Mouse (Mus musculus) Muller cell, postnatal 12 days (primary cell): Measurements from ENCODE around the gene Gnb2.

Source experiments
- DNase-seq: peaks from one replicate; pipeline ENCODE4 v3.0.0-alpha.2; 2015; ENCODE audit errors: inconsistent ontology term

Gene Gnb2

DNA sequence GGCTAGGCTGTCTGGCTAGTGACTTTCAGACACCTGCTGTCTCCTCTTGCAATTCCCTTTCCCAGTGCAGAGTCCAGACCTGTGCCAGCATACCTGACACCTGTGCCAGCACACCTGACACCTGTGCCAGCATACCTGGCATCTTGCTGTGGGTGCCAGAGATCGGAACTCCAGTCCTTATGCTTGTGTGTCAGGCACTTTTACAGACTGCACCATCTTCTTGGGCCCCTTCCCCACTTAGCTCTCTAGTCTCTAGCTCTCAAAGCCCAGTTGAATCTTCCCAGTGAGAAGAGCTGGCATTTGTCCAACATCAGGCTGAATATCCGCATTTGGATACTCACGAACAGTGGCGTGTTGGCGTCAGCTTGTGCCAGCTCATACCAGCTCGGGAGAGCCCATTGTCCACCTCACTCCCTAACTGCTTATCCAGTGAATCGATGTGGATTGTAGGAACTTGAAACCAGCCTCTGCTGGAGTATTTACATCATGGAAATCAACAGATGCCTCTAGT is 6.0 kb upstream of the Gnb2 start:
- DNase-seq = peak; percentile 80

DNA sequence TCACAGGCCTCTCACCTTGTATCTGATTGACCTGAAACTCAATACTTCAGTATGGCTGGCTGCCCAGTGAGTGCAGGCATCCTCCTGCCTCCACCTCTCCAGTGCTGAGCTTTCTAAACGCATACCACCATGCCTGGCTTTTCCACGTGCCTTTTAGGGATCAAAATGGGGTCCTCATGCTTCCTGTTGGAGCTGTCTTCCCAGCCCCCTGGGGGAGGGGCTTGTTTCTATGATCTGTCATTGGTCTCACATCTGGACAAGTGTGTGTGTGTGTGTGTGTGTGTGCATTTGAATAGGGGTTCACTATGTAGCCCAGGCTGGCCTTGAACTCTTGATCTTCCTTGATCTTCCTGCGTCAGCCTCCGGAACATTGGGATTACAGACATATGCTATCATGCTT is 4.2 kb upstream of the Gnb2 start:
- no peak for DNase-seq

DNA sequence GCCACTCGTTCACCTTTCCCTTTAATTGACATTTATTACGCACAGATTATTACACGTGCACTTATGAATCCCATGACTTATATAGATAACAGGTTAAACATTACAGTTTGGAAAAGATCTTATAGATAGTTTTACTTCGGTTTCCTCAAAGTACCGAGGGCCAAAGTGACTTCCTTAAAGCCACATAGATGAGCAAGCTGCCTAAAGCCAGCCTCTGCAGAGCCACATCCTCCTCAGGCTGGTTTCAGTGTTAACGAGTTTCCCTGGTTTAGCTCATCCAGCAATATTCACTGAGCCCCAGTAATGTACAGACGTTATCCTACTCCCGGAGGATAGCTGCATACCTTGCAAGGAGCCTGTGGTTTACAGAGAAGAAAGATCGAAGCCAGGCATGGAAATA is 2.0 kb upstream of the Gnb2 start:
- no peak for DNase-seq

DNA sequence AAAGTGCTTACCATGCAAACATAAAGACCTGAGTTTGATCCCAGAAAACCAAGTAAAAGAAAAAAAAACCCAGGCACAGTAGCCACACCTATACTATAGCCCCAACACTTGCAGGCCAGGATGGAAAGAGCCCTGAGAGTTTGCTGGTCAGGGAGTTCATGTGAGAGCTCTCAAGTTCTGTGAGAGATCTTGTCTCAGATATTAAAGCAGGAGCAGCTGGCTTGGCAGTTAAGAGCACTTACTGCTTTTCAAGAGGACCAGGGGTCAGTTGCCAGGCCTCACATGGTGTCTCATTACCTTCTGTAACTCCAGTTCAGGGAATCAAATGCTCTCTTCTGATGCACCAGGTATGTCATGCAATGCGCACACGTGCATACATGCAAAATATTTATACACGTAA is 1.5 kb upstream of the Gnb2 start:
- no peak for DNase-seq

DNA sequence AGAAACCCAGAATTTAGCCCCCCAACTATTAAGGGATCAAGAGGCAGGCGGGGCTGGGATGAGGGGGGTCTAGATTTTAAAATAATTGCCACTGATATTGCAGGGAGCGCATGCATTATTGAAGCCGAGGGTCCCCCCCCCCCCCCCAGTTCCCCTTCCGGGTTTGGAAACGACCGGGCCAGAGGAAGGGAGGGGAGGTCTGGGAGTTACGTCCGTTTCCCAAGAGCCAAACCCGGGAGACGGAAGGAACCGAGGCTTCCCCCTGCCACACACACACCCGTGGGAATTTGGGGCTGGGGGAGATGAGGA is 548 bp downstream of the Gnb2 start:
- DNase-seq = no peak

DNA sequence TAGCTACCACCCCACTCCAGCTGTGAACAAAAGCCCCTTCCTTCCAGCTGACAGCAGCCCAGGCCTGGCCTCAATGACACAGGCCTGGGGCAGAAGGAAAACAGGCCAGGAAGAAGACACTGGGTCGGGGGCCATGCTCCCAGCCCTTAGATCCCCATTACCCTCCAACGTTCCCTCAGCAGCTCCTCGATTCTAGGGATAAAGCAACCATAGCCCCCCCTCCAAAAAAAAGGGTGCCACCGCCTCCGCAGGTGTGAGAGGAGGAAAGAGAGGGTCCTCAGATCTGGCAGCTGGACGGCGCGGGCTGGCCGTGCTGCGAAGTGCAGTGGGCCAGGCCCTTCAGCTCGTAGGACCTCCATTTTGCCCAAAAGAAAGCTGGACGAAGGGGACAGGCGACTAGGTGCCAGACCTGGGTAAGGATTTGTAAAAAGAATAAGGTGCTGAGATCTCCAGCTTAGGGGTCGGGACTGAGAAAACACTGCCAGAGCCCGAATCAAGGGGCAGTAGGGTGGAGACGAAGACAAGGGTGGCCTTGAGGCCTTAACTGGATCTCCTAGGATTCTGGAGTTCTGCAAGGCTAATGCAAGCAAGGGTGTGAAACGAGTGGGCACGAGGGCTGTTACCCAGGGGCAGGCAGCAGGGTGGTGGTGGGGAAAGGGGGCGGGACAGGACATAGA is 1.0 kb downstream of the Gnb2 start:
- DNase-seq = peak; percentile 48

DNA sequence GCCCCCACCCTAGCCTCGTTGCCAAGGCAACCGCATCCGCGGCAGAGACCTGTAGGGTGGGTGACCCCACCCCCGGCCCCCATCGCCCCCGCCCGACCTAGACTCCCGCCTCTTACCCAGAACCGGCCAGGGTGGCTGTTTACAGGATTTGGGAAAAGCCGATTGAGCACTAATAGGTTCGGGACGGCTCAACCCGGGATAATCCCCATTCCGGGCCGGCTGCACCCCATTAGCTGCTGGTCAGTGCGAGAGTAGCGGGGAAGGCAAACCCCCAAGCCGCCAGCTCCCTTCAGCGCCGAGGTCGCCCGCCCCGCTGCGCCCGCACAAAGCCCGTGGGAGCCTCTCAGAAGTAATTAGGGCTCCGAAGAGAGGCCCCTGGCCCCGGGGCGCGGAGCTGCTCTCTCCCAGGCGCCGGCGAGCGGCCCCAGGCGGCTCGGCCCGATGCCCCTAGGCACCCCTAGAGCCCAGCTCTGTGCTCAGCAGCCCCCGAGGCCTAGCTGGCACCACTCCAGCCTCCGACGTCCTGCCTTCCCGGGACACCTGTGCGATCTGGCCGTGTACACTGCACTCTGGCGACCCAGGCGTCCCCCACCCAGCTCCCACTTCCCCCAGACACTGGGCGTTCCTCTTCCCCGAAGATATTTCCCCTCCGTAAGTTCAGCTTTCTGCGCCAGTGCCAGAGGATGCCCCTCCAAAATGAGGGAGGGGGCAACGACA is 1.7 kb downstream of the Gnb2 start:
- peak; percentile 65 for DNase-seq

DNA sequence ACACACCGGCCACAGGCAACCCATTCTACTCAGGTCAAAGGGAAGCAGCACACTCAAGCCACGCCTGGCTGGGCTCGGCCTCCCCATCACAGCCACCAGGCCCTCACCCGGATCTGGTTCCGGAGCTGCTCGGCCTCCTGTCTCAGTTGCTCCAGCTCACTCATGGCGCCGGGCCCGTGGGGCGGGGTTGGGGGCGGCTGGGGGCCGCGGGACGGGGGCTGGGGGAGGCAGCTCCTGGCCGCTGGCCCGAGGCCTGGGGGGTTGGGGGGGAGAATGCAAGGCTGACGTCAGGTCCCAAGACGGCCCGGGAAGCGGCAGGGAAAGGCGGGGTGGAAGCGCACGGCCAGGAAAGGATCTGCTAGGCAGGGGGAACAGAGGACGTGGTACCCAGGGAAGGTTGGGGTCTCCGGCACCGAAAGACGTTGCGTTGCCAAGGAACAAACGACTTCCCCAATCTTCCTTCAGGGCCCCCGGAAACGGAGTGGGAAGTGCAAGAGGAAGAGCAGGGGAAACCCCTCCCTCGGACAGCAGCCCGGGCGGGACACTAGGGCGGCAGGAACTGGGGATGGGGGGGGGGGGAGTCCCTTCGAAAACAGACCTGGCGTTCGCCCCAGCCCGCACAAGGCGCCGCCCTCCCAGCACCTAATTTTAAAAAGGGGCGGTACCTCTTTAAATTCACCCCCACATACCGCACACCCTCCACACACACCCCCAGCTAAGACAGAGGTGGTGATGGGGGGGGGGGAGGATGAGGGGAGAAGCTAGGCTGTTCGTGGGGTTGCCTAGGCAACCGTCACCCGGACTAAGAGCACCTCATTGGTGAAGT is 2.5 kb downstream of the Gnb2 start:
- DNase-seq = peak; percentile 85

DNA sequence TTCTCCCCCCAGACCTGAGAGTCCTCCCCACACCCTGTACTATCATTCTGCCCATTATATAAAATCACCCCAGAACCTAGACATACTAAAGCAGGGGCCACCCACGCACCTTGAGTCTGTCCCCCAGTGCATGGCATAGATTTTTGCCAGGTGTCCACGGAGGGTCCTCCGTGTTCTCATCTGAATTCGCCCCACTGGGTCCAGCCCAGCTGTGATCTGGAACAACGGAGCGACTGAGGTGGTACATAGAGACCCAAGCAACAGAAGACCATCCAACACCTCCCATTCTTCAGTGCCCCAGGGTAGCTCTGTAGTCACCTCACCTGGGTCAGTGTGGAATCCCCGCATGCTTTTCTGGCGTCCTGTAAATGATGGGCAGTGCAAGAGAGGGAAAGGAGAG is 3.2 kb downstream of the Gnb2 start:
- no peak for DNase-seq

DNA sequence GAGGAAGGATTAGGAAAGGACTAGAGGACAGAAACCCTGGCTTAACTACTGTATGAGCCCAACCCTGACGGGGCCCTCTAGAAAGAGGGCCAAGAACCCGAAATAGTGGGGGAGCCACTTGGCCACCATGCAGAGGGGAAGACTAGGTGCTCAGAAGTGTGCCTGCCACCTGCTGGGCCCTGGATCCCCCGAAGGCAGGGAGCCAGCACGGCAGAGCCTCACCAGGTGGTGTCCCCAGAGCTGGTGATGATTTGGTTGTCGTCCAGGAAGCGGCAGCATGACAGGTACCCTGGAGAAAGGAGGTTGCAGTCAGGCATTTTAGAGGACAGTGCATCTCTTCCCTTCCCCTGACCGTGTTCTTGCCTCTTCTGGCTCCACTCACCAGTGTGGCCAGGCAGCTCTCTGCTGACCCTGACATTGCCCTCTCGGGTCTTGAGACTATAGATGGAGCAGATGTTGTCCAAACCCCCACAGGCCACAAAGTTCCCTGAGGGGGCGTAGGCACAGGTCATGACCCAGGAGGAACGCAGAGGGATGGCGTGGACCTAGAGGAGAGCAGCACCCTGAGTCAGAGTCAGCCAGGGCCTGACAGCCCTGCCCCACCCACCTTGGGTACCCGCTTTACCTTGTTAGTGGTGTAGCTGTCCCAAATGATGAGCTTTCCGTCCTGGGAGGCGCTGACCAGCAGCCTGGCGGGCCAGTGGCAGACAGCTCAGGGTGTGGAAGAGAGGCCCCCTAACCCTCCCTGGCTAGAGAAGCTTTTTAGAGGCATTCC is 3.9 kb downstream of the Gnb2 start:
- DNase-seq = no peak

DNA sequence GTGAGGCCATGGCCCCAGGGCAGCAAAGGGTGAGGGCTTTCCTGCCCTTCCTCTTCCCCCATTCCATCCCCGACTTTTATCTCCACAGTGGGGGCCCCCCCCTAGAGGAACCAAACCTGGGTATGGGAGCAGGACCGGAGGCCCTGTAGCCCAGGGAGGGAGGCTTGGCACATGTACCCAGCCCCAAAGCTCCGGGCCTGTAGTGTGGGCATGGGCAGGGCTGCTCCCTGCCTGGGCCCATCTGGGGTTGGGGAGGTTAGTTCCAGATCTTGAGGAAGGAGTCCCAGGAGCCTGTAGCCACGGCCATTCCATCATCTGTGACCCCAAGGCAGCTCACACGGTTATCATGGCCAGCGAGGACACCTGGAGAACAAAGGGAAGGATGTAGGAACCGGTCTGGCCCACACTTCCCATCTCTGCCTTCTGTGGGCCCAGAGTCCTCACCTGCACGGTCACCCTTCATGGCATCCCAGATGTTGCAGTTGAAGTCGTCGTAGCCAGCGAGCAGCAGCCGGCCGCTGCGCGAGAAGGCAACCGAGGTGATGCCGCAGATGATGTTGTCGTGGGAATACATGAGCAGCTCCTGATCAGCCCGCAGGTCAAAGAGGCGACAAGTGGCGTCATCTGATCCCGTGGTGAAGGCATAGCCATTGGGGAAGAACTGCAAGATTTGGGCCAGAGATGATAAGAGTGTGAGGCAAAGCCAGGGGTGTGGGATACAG is 4.9 kb downstream of the Gnb2 start:
- no peak for DNase-seq

DNA sequence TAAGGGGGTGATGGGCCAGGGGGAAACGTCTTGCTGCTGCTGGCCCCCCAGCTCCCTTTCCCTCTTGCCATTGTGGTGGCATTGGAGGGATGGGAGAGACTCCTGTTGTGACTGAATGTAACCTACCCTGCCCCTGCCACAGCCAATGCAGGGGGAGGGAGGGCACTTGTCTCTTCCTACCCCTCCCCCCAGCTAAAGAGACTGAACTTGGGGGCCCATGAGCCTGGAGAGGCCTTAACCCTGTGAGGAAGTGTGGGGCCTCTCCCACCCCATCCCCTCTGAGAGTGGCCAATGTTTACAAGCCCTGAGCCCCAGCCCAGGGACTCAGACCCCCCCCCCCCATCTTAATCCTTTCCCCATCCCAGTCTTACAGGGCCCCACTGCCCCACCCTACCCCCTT is 5.9 kb downstream of the Gnb2 start:
- no peak for DNase-seq

DNA sequence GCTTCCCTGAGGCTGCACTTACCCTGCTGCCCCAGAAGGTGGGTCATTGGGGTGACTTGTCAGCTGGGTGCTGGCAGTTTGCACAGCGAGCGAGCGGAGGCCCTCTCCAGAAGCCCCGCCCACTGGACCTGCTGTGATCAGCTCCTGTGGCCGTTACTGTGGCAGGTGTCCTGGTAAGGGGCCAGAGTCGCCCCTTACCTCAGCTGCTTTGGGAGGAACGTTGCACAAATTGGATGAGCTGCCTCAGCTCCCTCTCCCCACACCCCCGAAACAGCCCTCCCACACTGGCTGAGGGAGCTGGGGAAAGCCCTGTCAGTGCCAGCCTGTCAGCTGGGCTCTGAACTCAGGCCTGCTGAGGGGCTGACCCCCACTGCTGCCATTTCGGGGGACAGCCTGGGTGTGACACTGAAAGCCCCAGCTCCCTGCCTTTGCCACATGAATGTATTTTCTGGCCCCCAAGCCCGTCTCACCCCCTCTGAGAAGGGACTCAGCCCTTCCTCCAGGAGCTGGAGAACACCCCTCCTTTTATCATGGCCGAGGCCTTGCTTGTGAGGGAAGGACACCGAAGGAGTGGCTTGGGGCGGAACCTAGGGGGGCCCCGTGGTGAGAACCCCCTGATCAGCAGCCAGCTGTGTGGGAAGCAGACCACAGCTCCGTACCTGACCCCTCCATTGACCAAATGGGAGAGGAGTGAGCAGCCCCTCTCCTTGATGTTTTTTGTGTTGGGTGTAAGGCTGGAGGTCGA is 6.9 kb downstream of the Gnb2 start:
- DNase-seq = peak; percentile 62

DNA sequence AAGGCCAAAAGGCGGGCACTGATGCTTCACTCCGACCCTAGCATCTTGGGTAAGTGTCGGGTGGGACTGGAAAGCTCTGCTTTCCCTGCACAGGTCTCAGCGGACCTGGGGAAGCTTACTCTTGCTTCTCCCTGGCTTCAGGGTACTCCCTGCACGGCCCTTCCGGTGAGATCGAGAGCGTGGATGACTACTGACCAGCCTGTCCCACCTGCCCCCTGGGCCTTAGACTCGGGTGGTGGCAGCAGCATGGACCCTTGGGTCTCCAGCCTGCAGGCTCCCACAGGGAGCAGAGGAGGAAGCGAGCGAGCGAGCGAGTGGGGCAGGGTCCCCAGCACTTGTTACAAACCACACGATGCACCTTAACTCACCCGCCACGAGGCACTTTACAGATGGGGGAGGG is 7.8 kb downstream of the Gnb2 start:
- DNase-seq = no peak

DNA sequence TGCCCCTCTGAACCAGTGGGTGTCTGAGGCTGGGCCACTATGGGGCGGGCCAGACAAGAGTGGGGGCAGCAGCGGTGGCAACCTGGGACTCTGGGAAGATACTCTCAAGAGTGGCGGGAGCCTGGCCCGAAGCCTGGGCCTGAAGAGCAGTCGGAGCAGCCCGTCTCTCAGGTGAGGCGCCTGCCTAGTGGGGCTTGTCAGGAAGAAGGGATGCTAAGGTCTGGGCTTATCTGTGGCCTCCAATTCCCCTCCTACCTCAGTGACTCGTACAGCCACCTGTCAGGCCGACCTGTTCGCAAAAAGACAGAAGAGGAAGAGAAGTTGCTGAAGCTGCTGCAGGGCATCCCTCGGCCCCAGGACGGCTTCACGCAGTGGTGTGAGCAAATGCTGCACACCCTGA is 8.6 kb downstream of the Gnb2 start:
- DNase-seq = no peak

DNA sequence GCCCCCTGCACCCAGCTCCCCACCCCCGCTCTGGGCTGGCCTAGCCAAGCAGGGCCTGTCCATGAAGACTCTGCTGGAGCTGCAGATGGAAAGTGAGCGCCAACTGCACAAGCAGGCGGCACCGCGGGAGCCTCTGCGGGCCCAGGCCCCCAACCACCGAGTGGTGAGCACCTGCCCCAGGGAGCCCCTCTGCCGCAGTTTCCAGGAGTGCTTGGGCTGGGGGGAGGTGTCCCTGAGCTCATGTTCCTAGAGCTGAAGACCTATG is 9.1 kb downstream of the Gnb2 start:
- DNase-seq = no peak

DNA sequence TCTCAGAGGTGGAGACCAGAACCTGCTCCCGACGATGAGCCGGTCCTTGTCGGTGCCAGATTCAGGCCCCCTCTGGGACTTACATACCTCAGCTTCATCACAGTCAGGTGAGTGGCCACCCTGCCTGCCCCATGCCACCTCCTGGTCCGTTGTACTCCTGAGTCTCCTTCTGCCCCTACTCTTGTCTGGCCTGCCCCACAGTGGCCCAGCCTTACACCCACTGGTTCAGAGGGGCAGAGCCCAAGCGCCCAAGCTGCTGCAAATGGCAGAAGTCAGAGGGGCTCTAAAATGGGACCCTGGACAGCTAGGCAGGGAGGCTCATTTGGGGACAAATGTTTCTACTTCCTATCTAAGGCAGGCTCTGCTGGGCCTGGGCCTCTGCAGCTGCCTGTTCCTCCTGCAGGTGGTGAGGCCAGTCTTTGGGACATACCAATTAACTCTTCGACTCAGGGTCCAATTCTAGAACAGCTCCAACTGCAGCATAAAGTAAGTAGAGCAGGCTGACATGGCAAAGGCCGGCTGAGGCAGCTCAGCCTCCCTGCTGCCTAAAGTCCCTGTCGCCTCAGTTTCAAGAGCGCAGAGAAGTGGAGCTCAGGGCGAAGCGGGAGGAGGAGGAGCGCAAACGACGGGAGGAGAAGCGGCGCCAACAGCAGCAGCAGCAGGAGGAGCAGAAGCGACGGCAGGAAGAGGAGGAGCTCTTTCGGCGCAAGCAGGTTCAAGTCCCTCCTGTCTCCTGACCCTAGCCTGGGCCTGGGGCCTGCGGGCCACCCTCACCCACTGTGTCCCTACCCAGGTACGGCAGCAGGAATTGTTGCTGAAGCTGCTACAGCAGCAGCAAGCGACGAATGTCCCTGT is 9.7 kb downstream of the Gnb2 start:
- no peak for DNase-seq

DNA sequence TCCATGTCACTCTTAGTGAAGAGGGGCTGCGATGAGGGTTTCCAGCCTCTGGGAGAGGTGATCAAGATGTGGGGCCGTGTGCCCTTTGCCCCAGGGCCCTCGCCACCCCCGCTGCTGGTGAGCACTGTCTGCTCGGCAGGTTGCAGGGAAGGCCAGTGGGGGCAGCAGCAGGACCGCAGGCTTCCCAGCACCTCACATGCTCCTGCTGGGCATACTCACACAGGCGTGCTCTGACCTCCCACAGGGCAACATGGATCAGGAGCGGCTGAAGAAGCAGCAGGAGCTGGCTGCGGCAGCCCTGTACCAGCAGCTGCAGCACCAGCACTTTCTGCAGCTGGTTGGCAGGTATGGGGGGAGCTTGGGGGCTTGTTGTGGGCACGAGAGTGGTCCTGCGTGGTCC is 10.6 kb downstream of the Gnb2 start:
- no peak for DNase-seq

DNA sequence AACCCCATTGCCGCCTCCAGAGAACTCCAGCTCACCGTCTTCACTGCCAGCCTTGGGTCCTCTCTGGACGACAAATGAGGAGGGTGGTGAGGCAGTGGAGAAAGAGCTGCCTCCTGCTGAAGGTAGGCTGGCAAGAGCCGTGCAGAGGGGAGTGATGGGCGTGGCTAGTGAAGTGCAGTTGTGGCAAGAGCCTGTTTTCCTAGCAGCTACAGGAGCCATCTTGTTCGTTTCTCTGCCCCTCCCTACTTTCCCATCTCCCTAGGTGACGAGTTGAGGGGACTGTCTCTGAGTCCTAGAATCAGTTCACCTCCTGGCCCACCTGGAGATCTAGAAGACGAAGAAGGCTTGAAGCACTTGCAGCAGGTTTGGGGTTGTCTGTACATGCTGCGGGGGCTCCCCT is 11.4 kb downstream of the Gnb2 start:
- no peak for DNase-seq
